8 mouse cellular contexts compared by ENCODE assay signal in the genomic region with DNA sequence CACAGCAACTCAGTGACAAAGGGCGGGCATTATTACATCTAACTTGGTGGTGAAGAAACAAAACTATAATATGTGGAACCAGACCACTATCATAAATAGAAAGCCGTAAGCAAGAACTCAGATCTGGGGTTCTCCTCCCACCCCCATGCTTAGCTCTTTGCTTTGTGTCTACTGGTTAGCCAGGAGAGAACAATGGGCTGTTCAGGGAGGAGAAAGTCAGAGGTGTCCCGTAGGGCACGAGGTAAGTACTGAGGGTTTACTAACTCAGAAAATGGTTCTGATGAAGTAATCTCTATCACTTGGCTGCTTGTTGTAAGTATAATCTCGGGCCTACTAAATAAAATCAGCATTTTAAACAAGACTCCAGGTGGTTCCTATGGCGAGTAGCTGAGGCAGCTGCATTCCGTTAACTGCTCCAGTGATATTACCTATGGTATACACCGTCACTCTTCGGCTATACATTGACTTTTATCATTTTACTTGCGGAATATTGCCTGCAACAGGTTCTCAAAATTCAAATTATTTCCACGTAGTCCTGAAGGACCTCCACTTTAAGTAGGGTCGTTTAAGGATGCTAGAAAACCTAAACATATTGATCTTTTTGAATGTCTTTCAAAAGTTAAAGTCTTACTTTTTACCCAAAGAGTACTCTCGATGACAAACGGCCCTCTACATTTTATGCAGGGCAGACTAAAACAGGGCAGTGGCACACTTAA. TPM values are rescaled to one million over a fixed set of nuclear protein-coding genes. Genes with fewer than 3 reads are reported as not detected.
DNase-seq lines count a peak whose midpoint lies in the region; ATAC-seq and TF ChIP-seq lines count a peak whose summit lies in the region.

No protein-coding gene starts in this region.

- H3K27ac ChIP-seq in spleen, adult 2 months (ENCODE audit: insufficient read depth, low read length) = peak overlapping the region; percentile 80; the same call in 1 of the 2 replicates
- H3K27ac ChIP-seq in limb, embryonic 13.5 days = peak overlapping the region; percentile 85
- H3K27ac ChIP-seq in stomach, postnatal 0 days (replicated peaks) = peak overlapping the region; percentile 77

- TF ChIP-seq POLR2A in spleen, adult 2 months (IDR thresholded peaks at IDR 0.05; ENCODE audit: low read depth, low read length) = no peak

- WGBS in spleen, adult 2 months = 73% methylated on average over 14 of the region's 14 CpGs
- 41% methylated on average over 14 of the region's 14 CpGs for WGBS in limb, embryonic 13.5 days
- WGBS in stomach, postnatal 0 days = 37% methylated on average over 14 of the region's 14 CpGs

- H3K27me3 ChIP-seq in spleen, adult 2 months (ENCODE audit: control insufficient read depth, insufficient read depth, low read length) = no peaks in the 10 kb centered on the region
- no peaks in the 10 kb centered on the region for H3K27me3 ChIP-seq in limb, embryonic 13.5 days
- H3K27me3 ChIP-seq in stomach, postnatal 0 days (ENCODE audit: control insufficient read depth, insufficient read depth, low read length) = no peaks in the 10 kb centered on the region

- peaks cover 4% of the 10 kb centered on the region; the same call in 1 of the 2 replicates for H3K36me3 ChIP-seq in spleen, adult 2 months (ENCODE audit: control insufficient read depth, insufficient read depth, low read length)
- H3K36me3 ChIP-seq in limb, embryonic 13.5 days = peaks cover 10% of the 10 kb centered on the region; the same call in 1 of the 2 replicates
- H3K36me3 ChIP-seq in stomach, postnatal 0 days (ENCODE audit: control insufficient read depth, insufficient read depth, low read length) = no peaks in the 10 kb centered on the region

- H3K4me3 ChIP-seq in spleen, adult 2 months (ENCODE audit: extremely low read depth, insufficient read depth, insufficient read length) = peak overlapping the region; percentile 64; the same call in 1 of the 2 replicates
- peak overlapping the region; percentile 71 for H3K4me3 ChIP-seq in limb, embryonic 13.5 days
- peak overlapping the region; percentile 85 for H3K4me3 ChIP-seq in stomach, postnatal 0 days (ENCODE audit: low read depth, low read length)

- H3K4me1 ChIP-seq in spleen, adult 2 months (ENCODE audit: control insufficient read depth, insufficient read depth, insufficient read length) = no peaks in the 10 kb centered on the region; the same call in 1 of the 2 replicates
- peaks cover 17% of the 10 kb centered on the region for H3K4me1 ChIP-seq in limb, embryonic 13.5 days
- no peaks in the 10 kb centered on the region for H3K4me1 ChIP-seq in stomach, postnatal 0 days (replicated peaks; ENCODE audit: control insufficient read depth, insufficient read depth)

- H3K9me3 ChIP-seq in limb, embryonic 13.5 days = no peaks in the 10 kb centered on the region
- no peaks in the 10 kb centered on the region for H3K9me3 ChIP-seq in stomach, postnatal 0 days (ENCODE audit: control insufficient read depth, low read length)

- no peak for TF ChIP-seq EP300 in stomach, postnatal 0 days (optimal IDR thresholded peaks at IDR 0.05)

- H3K4me2 ChIP-seq in limb, embryonic 13.5 days (replicated peaks) = peak overlapping the region; percentile 65
- peak overlapping the region; percentile 61 for H3K4me2 ChIP-seq in stomach, postnatal 0 days (replicated peaks; ENCODE audit: low read depth)

- TF ChIP-seq CTCF in spleen, adult 2 months (IDR thresholded peaks at IDR 0.05; ENCODE audit: extremely low read depth, insufficient read depth, insufficient read length, insufficient replicate concordance) = no peak
- no peak for TF ChIP-seq CTCF in stomach, postnatal 0 days (IDR thresholded peaks at IDR 0.05; ENCODE audit: low read depth)

- peak overlapping the region; percentile 73 for H3K9ac ChIP-seq in limb, embryonic 13.5 days
- H3K9ac ChIP-seq in stomach, postnatal 0 days (ENCODE audit: low read length) = peak overlapping the region; percentile 56

- DNase-seq in cerebellum, adult 9-11 months = peak; percentile 46
- no peak for DNase-seq in cerebellum, postnatal 4 days (ENCODE audit: low spot score in 2 of 2)
- DNase-seq in spleen, adult 2 months (ENCODE audit: low read depth in 1 of 2, low spot score in 2 of 2) = no peak
- no peak for DNase-seq in spleen, postnatal 10 days (ENCODE audit: low spot score in 2 of 2)
- no peak for DNase-seq in stomach, postnatal 0 days (ENCODE audit: low spot score)
- DNase-seq in urinary bladder, postnatal 36 days (ENCODE audit: low spot score in 2 of 2) = no peak
- no peak for DNase-seq in kidney, postnatal 10 days

- no peak for ATAC-seq in limb, embryonic 13.5 days (ENCODE audit: low FRiP score, low read depth)
- no peak for ATAC-seq in stomach, postnatal 0 days (ENCODE audit: low FRiP score, low TSS enrichment)

RNA-seq across cellular contexts. Expression of a gene that starts 0.9 kb away (rescaled TPM):
- polyA plus RNA-seq in spleen, adult 2 months (2012; rRNA removed) = 174 and 242 TPM in 2 replicates
- polyA plus RNA-seq in limb, embryonic 13.5 days (2015; fragmentation: Nextera tagmentation; extraction: Ambion mirVana) = 506 and 507 TPM in 2 replicates
- polyA plus RNA-seq in stomach, postnatal 0 days (2015; fragmentation: Nextera tagmentation; extraction: Ambion mirVana) = 420 and 430 TPM in 2 replicates

RNA-seq across cellular contexts. Expression of a gene that starts 13.3 kb away (rescaled TPM):
- polyA plus RNA-seq in spleen, adult 2 months (2012; rRNA removed) = 19.1 and 20.1 TPM in 2 replicates
- 66.8 and 67.7 TPM in 2 replicates for polyA plus RNA-seq in limb, embryonic 13.5 days (2015; fragmentation: Nextera tagmentation; extraction: Ambion mirVana)
- polyA plus RNA-seq in stomach, postnatal 0 days (2015; fragmentation: Nextera tagmentation; extraction: Ambion mirVana) = 34.2 and 35.5 TPM in 2 replicates

RNA-seq across cellular contexts. Expression of a gene that starts 48.4 kb away (rescaled TPM):
- 4.4 and 5.1 TPM in 2 replicates for polyA plus RNA-seq in spleen, adult 2 months (2012; rRNA removed)
- polyA plus RNA-seq in limb, embryonic 13.5 days (2015; fragmentation: Nextera tagmentation; extraction: Ambion mirVana) = 5.5 and 5.7 TPM in 2 replicates
- polyA plus RNA-seq in stomach, postnatal 0 days (2015; fragmentation: Nextera tagmentation; extraction: Ambion mirVana) = 11.8 and 12.8 TPM in 2 replicates
